Mouse (Mus musculus): Measurements from ENCODE around the gene Rgs21. TPM values are rescaled to one million over a fixed set of nuclear protein-coding genes. Genes with fewer than 3 reads are reported as not detected.

The Rgs21 gene
- total RNA-seq (2021), result not detected
- long read RNA-seq, experiment 1, result 0 reads
- long read RNA-seq, experiment 2, result 0 reads

- no peak for DNase-seq
Measured at GRCm38 (mm10) chr1:144567567-144567966, at the start of gene Rgs21. TSS of gene Rgs21 (minus strand) at chr1:144567667.

DNA sequence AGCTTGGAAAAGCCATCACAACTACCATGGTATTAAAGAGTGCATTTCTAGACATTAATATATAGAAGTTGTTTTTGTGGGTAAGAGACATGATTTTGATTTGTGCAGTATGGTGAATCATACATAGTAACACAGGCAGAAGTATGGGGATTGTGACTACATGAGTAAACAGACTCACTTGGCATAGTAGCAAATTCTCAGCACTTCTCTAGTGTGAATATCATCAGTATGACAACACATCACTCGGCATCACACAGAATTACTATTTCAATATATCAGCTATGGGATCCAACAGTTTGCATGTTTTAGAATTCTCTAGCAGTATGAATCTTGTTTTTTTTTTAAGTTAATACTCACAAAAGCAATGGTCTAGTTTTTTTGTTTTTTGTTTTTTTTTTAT is 36.6 kb upstream of the Rgs21 start:
- DNase-seq, result no peak

GRCm38 (mm10) chr1:144602987-144603386 is 35.5 kb upstream of the Rgs21 start:
- DNase-seq, result no peak

GRCm38 (mm10) chr1:144579321-144579720 is 11.9 kb upstream of the Rgs21 start:
- no peak for DNase-seq

GRCm38 (mm10) chr1:144572972-144573371 is 5.5 kb upstream of the Rgs21 start:
- DNase-seq, result no peak

GRCm38 (mm10) chr1:144569905-144570304 is 2.4 kb upstream of the Rgs21 start:
- DNase-seq, result no peak

GRCm38 (mm10) chr1:144545142-144545541 is 22.3 kb downstream of the Rgs21 start:
- DNase-seq, result no peak

- no peak for DNase-seq
Measured at GRCm38 (mm10) chr1:144544497-144544961, 22.9 kb downstream of the Rgs21 start.

DNA sequence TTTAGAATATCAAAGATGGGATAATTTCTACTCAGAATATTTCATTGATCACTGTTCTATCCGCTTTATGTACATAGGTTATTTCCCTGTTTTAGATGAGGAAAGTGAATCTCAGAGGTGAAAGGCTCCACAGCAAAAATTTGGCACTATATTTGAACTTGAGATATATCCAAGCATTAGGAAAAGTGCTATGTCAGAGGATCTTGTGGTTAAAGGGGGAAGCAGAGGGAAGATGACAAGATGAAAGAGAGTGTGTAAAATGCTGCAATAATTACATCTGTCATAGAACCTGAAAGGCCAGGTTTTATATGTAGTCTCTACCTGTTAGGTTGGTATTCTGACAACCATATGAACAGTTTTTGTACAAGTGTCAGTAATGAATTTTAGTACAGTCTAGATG is 35.7 kb downstream of the Rgs21 start:
- DNase-seq, result no peak

DNA sequence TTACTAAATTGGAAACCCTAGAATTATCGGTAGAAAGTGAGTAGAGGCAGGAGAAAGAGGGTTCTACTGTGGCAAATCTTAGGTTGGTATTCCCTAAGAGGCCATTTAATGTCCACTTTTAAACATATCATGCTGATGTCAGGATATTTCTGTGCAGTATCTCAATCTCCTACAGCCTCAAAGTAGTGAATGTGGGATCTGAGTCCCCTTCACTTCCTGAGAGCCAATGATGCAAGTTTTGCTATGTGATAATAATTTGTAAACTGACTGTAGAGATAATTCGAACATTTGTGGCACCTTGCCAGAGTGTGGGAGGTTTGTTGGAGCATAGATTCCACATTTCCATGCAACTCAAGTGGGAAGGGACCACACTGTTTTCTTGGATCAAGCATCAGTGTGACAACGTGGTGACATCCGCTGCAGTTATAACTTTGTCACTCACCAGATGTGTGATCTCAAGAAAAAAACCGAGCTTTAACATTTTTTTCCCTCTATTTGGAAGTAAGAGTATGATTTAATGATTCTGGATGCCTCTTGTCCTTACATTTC is 49.5 kb downstream of the Rgs21 start:
- no peak for DNase-seq

GRCm38 (mm10) chr1:144502241-144502640 is 65.2 kb downstream of the Rgs21 start:
- no peak for DNase-seq

GRCm38 (mm10) chr1:144500423-144500822 is 67.0 kb downstream of the Rgs21 start:
- DNase-seq, result no peak

GRCm38 (mm10) chr1:144499719-144500118 is 67.7 kb downstream of the Rgs21 start:
- no peak for DNase-seq

DNA sequence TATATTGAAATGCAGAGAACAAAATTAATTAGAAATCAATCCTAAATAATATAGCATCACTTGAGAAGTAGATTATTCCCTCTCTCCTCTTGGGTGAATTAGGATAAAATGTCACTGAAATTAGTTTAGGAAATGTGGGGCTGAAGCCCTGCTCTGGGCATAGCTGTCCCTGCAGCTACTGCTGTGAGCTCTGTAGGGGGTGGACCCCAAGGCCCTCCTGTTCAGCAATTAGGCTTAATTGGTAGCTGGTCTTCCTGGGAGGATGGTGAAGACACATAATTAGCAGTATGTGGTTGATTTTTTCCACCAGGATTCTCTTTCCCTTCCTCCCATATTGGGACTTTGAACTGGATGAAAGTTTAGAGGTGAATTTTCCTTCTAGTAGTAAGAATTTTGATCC is 68.7 kb downstream of the Rgs21 start:
- no peak for DNase-seq

DNA sequence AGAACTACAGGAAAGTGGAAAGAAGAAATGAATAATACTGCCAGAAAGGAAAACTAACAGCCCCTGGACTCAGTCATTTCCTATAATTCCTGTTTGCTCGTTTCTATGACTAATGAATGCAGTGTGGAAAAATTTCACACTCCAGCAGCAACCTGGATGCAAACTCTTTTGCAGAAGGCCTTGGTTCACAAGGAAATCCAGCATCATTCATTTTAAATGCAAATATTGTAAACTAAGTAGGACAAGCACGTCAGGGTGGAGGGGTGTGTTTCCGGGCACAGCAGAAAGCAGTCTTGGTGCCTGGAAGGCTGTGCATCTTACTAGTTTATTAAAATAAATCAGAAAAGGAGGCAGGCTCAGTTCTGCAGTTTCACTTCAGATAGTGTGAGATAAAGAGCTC is 69.4 kb downstream of the Rgs21 start:
- no peak for DNase-seq

DNA sequence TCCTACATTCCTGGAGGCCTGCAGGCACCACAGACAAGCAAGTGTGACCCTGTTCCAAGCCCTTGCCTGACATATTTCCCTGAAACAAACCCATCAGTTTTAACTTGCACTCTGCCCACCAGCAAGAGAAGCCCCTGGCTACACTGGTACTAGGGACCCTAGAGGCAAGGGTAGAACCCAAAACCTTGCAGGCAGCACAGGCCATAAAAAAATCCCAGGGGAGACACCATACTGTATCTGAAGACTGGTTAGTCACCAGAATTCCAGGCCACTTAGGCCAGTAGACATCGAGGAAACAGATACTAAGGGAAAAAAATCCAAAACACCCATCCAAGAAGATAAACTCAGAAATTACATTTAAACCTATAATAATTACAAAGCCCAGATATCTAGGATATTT is 74.1 kb downstream of the Rgs21 start:
- no peak for DNase-seq

- no peak for DNase-seq
Measured at GRCm38 (mm10) chr1:144488223-144488835, 79.1 kb downstream of the Rgs21 start.

Other genes starting within 250 kb of the Rgs21 start
- 1 to 10 TPM in 1 of 2 experiments, under 1 TPM in 1; 0.97 to 1.2 TPM for gene Rgs18, start 207.8 kb upstream of the Rgs21 start, total RNA-seq (2021)

Measured in adrenal gland, postnatal 10 days (tissue).